Mouse (Mus musculus) midbrain, postnatal 0 days (tissue): ENCODE measurements around the gene Gm21294. TPM values are rescaled to one million over a fixed set of nuclear protein-coding genes. Genes with fewer than 3 reads are reported as not detected.
"Not testable (repeated sequence)": the region's sequence is repeated elsewhere in the genome, so short reads cannot be mapped to it uniquely, and the experiment has no call there.

ENCODE experiments used
- ATAC-seq: fragments of 200-750 bp; cut with Nextera tagmentation; 2 replicates; pipeline ENCODE4 v1.8.0; 2017; ENCODE audit warnings: moderate number of reproducible peaks, mild to moderate bottlenecking, moderate TSS enrichment, moderate library complexity; ENCODE audit not compliant: low FRiP score
- DNase-seq: peaks from one replicate; pipeline ENCODE4 v3.0.0-alpha.2; 2015; ENCODE audit warnings: low spot score
- H3K27ac ChIP-seq: fragments of 300-500 bp; sonication (generic); 2 replicates; pipeline ENCODE4 v1.5.1; 2014; ENCODE audit warnings: low read depth, mild to moderate bottlenecking, low read length, mixed read lengths
- H3K27me3 ChIP-seq: fragments of 300-500 bp; sonication (generic); 2 replicates; pipeline ENCODE4 v1.6.1; 2014; ENCODE audit warnings: low read length, control low read depth, mixed read lengths; ENCODE audit not compliant: insufficient read depth
- H3K36me3 ChIP-seq: fragments of 300-500 bp; sonication (generic); 2 replicates; pipeline ENCODE4 v1.6.1; 2014; ENCODE audit warnings: low read length, control low read depth, mixed read lengths; ENCODE audit not compliant: insufficient read depth
- H3K4me1 ChIP-seq: fragments of 300-500 bp; sonication (generic); 2 replicates; pipeline ENCODE4 v1.6.1; 2014; ENCODE audit warnings: mild to moderate bottlenecking, control low read depth, antibody characterized with exemption, low read length, mixed read lengths; ENCODE audit not compliant: insufficient read depth
- H3K4me2 ChIP-seq: fragments of 300-500 bp; sonication (generic); 2 replicates; pipeline ENCODE4 v1.6.1; 2014; ENCODE audit warnings: low read depth, mild to moderate bottlenecking, low read length, mixed read lengths; ENCODE audit not compliant: poor library complexity, severe bottlenecking
- H3K4me3 ChIP-seq: fragments of 300-500 bp; sonication (generic); 2 replicates; pipeline ENCODE4 v1.5.1; 2014; ENCODE audit warnings: low read depth, mild to moderate bottlenecking, low read length, moderate library complexity
- H3K9ac ChIP-seq: fragments of 300-500 bp; sonication (generic); replicated peaks from 2 replicates; pipeline ENCODE4 v1.6.1; 2014; ENCODE audit warnings: mild to moderate bottlenecking, low read length, moderate library complexity, mixed read lengths; ENCODE audit not compliant: poor library complexity, severe bottlenecking
- H3K9me3 ChIP-seq: fragments of 300-500 bp; sonication (generic); 2 replicates; pipeline ENCODE4 v1.6.1; 2016; ENCODE audit warnings: low read length, control low read depth
- WGBS: fragments of 180-500 bp; shearing (Covaris S2); extraction: QIAGEN DNeasy Blood & Tissue Kit; methylation state at CpG from one replicate; pipeline ENCODE4 v1.1.7; 2014; 5-methylcytosine and 5-hydroxymethylcytosine counted together
- polyA plus RNA-seq: library from polyadenylated mRNA; unstranded; fragments of >200 nt; fragmentation: Nextera tagmentation; extraction: Ambion mirVana; gene quantifications from 2 replicates; pipeline ENCODE4 v1.2.1, GENCODE M21; 2015
- total RNA-seq: library from RNA; depleted of rRNA; stranded (reverse); fragments of >200 nt; gene quantifications from 2 replicates; pipeline ENCODE4 v1.2.3, GENCODE M21; 2014; rRNA removed

Gene Gm21294
- not detected in 2 replicates for total RNA-seq
- not detected in 2 replicates for polyA plus RNA-seq

DNA sequence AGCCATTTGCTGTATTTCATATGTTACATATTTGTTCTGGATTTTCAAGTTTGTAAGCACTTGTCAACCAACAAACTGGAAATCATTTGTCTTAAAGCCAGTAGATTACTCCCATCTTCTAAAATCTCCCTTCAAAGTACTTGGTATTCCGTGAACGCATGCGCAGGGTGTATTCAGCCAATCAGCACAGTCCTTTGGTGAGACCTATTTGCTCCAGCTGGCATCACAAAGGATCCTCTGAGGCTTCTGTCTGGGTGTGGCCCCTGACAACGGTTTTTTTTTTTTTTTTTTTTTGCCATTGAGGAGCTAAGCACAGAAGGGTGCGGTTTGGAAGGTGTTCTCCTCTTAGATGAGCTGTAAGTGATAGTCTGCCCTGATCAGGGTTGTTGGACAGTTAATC, at the start of gene Gm21294:
TSS of gene Gm21294 (plus strand) at position 301 of the 400 bp plus-strand sequence.
- WGBS: no CpG with 5 or more reads among the region's 5 CpGs
- not testable (repeated sequence) for H3K4me1 ChIP-seq, H3K27me3 ChIP-seq, H3K9ac ChIP-seq, ATAC-seq, DNase-seq, H3K9me3 ChIP-seq, H3K27ac ChIP-seq, H3K4me3 ChIP-seq, H3K4me2 ChIP-seq, H3K36me3 ChIP-seq

- H3K4me3 ChIP-seq, H3K4me2 ChIP-seq, H3K27me3 ChIP-seq, H3K36me3 ChIP-seq, ATAC-seq, DNase-seq, H3K9me3 ChIP-seq, H3K9ac ChIP-seq, H3K27ac ChIP-seq, H3K4me1 ChIP-seq: not testable (repeated sequence)
- 90% methylated on average over 2 of the region's 21 CpGs for WGBS
These were observed 73.6 kb downstream of the Gm21294 start for GRCm38 (mm10) chrY:89126246-89126645.
